Mouse (Mus musculus): Measurements from ENCODE around the gene 1810010H24Rik. TPM values are rescaled to one million over a fixed set of nuclear protein-coding genes. Genes with fewer than 3 reads are reported as not detected.

The 1810010H24Rik gene
- total RNA-seq (2023), result under 1 TPM in 1 of 2 experiments, not detected in 1; 0.53 TPM

DNA sequence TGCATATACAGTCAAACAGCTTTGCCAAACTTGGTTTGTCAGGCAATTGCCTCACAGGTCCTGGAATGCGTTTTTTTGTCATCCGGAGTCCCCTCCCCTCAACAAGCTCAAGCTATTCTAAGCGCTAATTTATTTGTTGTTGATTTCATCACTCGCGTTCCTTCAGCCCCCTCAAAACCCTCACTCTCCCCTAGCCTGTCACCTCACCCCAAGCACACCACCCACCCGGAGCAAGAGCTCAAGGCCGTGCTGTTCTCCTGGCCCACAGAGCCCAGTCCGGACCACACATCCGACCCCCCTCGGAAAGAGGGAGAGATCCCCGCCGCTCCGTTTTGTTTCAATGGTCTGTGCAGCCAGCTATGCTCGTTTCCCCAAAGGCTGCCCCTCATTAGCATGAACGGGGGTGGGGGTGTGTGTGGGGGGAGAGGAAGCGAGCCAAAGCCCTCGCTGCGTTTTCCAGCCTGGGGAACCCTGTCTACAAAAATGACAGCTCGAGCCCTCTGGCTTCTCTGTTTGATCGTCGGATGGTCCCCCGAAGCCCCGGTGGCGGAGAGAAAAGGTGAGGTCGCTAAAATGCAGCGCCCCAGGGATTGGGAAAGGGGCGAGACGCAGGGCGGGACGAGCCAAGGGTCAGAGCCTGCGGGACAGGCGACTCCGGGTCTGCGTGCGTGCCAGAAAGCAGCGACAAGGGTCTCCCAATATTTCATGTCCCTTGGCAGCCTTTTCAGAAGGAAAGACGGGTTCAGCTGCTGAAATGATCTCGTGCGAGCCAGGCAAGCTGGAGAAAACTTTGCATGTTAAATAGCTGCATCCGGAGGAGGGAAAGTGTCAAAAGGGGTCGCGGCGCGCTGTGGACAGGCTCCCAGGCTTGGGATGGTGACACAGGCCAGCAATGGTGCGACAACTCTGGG is at the start of gene 1810010H24Rik:
1810010H24Rik (plus strand) TSS at position 271 of the 911 bp plus-strand sequence.

GRCm38 (mm10) chr11:106999151-106999948 is 26.1 kb upstream of the 1810010H24Rik start, which contains the start of gene Kpna2:
Kpna2 (minus strand) TSS chr11:106999541.

Other genes with a start within 250 kb of the 1810010H24Rik start
- 10 to 100 TPM; 41.4 to 43.5 TPM for gene Polg2, start 246.1 kb upstream of the 1810010H24Rik start, total RNA-seq (2023)
- 1,000 to 10,000 TPM; 2,745 to 2,752 TPM for gene Ddx5, start 236.5 kb upstream of the 1810010H24Rik start, total RNA-seq (2023)
- gene Cep95, start 236.4 kb upstream of the 1810010H24Rik start, total RNA-seq (2023), result 10 to 100 TPM; 38.1 to 40.7 TPM
- gene Smurf2, start 105.0 kb upstream of the 1810010H24Rik start, total RNA-seq (2023), result 10 to 100 TPM; 56.6 to 61.6 TPM
- 10 to 100 TPM; 15.9 to 26.5 TPM for gene Kpna2, start 26.1 kb upstream of the 1810010H24Rik start, total RNA-seq (2023)
- gene Bptf, start 106.4 kb downstream of the 1810010H24Rik start, total RNA-seq (2023), result 100 to 1,000 TPM; 156 TPM
- gene Nol11, start 163.7 kb downstream of the 1810010H24Rik start, total RNA-seq (2023), result 10 to 100 TPM; 40.0 to 44.2 TPM